Mouse (Mus musculus): ENCODE measurements around the gene Ephb2.

- TF ChIP-seq CTCF (IDR thresholded peaks at IDR 0.05; ENCODE audit: insufficient read depth, low read length), result no peak
- no peak for TF ChIP-seq POLR2A (IDR thresholded peaks at IDR 0.05; ENCODE audit: borderline replicate concordance, extremely low read depth, low read depth, low read length)
Measured at GRCm38 (mm10) chr4:136780201-136780895, 55.4 kb downstream of the Ephb2 start.

All from lung, adult 2 months (tissue).